Mouse (Mus musculus) G1E (cell line): ENCODE data around the gene Nkx1-2. TPM values are rescaled to one million over a fixed set of nuclear protein-coding genes. Genes with fewer than 3 reads are reported as not detected.

Experiments used
- ATAC-seq: 2 replicates; pipeline ENCODE4 v1.8.0; 2016; ENCODE audit warnings: mild to moderate bottlenecking; ENCODE audit not compliant: insufficient number of reproducible peaks, poor library complexity, low FRiP score, severe bottlenecking; ENCODE audit errors: extremely low read depth
- DNase-seq: peaks from one replicate; pipeline ENCODE4 v3.0.0; 2012; ENCODE audit warnings: low spot score
- H3K27me3 ChIP-seq: 2 replicates; pipeline ENCODE4 v1.6.1; 2012; ENCODE audit warnings: mild to moderate bottlenecking, low read length, inconsistent platforms; ENCODE audit not compliant: insufficient read depth
- H3K36me3 ChIP-seq: replicated peaks from 2 replicates; pipeline ENCODE3; 2012; ENCODE audit warnings: mild to moderate bottlenecking, inconsistent platforms
- H3K4me1 ChIP-seq: 2 replicates; pipeline ENCODE4 v1.6.1; 2012; ENCODE audit warnings: low read depth, low read length, inconsistent platforms, mixed read lengths; ENCODE audit not compliant: insufficient read depth
- H3K4me3 ChIP-seq: 2 replicates; pipeline ENCODE4 v1.5.1; 2012; ENCODE audit warnings: low read depth, mild to moderate bottlenecking, inconsistent platforms, low read length, moderate library complexity, mixed read lengths
- H3K9me3 ChIP-seq: replicated peaks from 2 replicates; pipeline ENCODE4 v1.6.1; 2012; ENCODE audit warnings: inconsistent platforms
- CTCF ChIP-seq: IDR thresholded peaks from 2 replicates; pipeline ENCODE4 v1.5.1; 2012; ENCODE audit warnings: low read depth, low read length, inconsistent platforms, mixed read lengths
- GATA1 ChIP-seq: IDR thresholded peaks from 2 replicates; pipeline ENCODE4 v1.6.1; 2012; ENCODE audit warnings: borderline replicate concordance, low read length, inconsistent platforms, mixed read lengths
- GATA2 ChIP-seq: IDR thresholded peaks from 2 replicates; pipeline ENCODE4 v1.6.1; 2012; ENCODE audit warnings: low read depth, low read length, inconsistent platforms, borderline replicate concordance
- POLR2AphosphoS5 ChIP-seq: IDR thresholded peaks from 2 replicates; pipeline ENCODE4 v1.6.1; 2012; ENCODE audit warnings: low read depth, low read length, inconsistent platforms; ENCODE audit not compliant: insufficient replicate concordance
- TAL1 ChIP-seq: conservative IDR thresholded peaks from 2 replicates; pipeline ENCODE4 v1.6.1; 2012; ENCODE audit warnings: low read depth, low read length, inconsistent platforms, mixed read lengths
- polyA plus RNA-seq: library from polyadenylated mRNA; stranded (reverse); fragments of >175 nt; gene quantifications from 2 replicates; pipeline ENCODE4 v1.2.3, GENCODE M21; 2012
- total RNA-seq, 2 experiments: library from RNA; stranded (forward) in 1 of 2; stranded (reverse) in 1 of 2; fragments of 200-1000 nt in 1 of 2; fragments of >200 nt in 1 of 2; fragmentation: Nextera tagmentation in 1 of 2; gene quantifications; 2 replicates each; pipeline ENCODE4 v1.2.3; 2014 to 2017

Gene Nkx1-2
- total and polyA plus RNA-seq, 3 experiments, result 0.11 TPM; not detected in 2

GRCm38 (mm10) chr7:132638446-132639087 lies 39.1 kb upstream of the Nkx1-2 start:
- peaks cover 25% of the 10 kb centered on the region for H3K27me3 ChIP-seq
- H3K9me3 ChIP-seq, result no peaks in the 10 kb centered on the region
- H3K4me3 ChIP-seq, result no peak overlapping the region
- no peaks in the 10 kb centered on the region for H3K4me1 ChIP-seq
- peak; percentile 56 for DNase-seq
- TF ChIP-seq GATA1, result no peak
- TF ChIP-seq POLR2AphosphoS5, result no peak
- TF ChIP-seq TAL1, result no peak
- no peak for TF ChIP-seq CTCF
- TF ChIP-seq GATA2, result no peak
- peak; percentile 22; the same call in 1 of the 2 replicates for ATAC-seq
- no peaks in the 10 kb centered on the region for H3K36me3 ChIP-seq

- ATAC-seq (no peak), DNase-seq (no peak)
- no peaks in the 10 kb centered on the region for H3K4me1 ChIP-seq
- H3K27me3 ChIP-seq, result peaks cover 18% of the 10 kb centered on the region
- no peaks in the 10 kb centered on the region for H3K36me3 ChIP-seq
- no peak overlapping the region for H3K4me3 ChIP-seq
- TF ChIP-seq GATA2, result no peak
- no peak for TF ChIP-seq CTCF
- no peak for TF ChIP-seq GATA1
- no peak for TF ChIP-seq POLR2AphosphoS5
- no peak for TF ChIP-seq TAL1
- no peaks in the 10 kb centered on the region for H3K9me3 ChIP-seq
These were observed 37.9 kb upstream of the Nkx1-2 start for GRCm38 (mm10) chr7:132637292-132637691.

DNA sequence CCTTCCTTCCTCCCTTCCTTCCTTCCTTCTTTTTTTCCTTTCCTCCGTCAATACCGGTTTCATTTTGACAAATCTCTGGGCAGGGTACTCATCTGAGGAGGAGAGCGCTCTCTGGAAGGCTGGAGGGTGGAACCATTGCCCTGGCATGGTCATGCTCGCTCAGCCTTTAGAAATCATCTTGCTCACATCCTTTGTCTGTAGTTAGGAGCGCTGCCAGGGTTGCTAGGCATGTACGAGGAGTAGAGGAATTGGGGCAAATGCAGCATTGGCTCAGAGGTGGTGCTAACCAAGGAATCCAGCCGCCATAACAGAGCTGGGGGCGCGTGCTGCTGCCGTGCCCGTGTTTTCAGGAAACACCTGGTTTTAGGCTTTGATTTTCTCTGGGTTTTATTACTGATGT lies 31.9 kb upstream of the Nkx1-2 start:
- no peak overlapping the region for H3K4me3 ChIP-seq
- no peaks in the 10 kb centered on the region for H3K36me3 ChIP-seq
- peaks cover 20% of the 10 kb centered on the region for H3K27me3 ChIP-seq
- no peak for ATAC-seq
- no peak for DNase-seq
- no peaks in the 10 kb centered on the region for H3K4me1 ChIP-seq
- no peaks in the 10 kb centered on the region for H3K9me3 ChIP-seq
- no peak for TF ChIP-seq TAL1
- TF ChIP-seq GATA2, result no peak
- TF ChIP-seq CTCF, result no peak
- no peak for TF ChIP-seq POLR2AphosphoS5
- TF ChIP-seq GATA1, result no peak

- ATAC-seq, result no peak
- Histone ChIP-seq H3K4me1 (no peaks in the 10 kb centered on the region), H3K4me3 (no peak overlapping the region)
These were observed 28.0 kb upstream of the Nkx1-2 start for GRCm38 (mm10) chr7:132627448-132627847.

DNA sequence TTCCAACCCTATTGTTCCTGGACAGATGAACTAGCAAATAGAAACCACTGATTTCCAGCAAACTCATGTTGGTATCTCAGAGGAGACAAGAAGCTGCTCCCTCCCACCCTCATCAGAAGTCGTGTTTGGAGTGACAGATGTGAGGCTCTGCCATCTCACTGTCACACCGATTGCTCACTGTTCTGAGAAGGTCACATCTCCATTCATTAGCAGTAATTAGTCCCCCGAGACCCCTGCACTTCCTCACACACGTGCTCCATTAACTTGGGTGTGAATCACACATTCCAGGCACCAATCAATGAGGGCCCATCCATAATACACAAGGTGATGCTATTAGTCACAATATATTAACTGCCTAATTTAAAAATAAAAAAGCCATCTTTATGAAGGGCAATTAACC lies 26.7 kb upstream of the Nkx1-2 start:
- no peak overlapping the region for H3K4me3 ChIP-seq
- TF ChIP-seq GATA1, result no peak
- no peak for TF ChIP-seq POLR2AphosphoS5
- H3K36me3 ChIP-seq, result no peaks in the 10 kb centered on the region
- H3K4me1 ChIP-seq, result no peaks in the 10 kb centered on the region
- ATAC-seq (no peak), DNase-seq (no peak)
- H3K27me3 ChIP-seq, result peaks cover 26% of the 10 kb centered on the region
- H3K9me3 ChIP-seq, result no peaks in the 10 kb centered on the region

More at GRCm38 (mm10) chr7:132627448-132627847, 28.0 kb upstream of the Nkx1-2 start:
- no peaks in the 10 kb centered on the region for H3K9me3 ChIP-seq
- TF ChIP-seq GATA1 (no peak), GATA2 (no peak), TAL1 (no peak), POLR2AphosphoS5 (no peak), CTCF (no peak)
- peaks cover 29% of the 10 kb centered on the region for H3K27me3 ChIP-seq
- no peak for DNase-seq
- H3K36me3 ChIP-seq, result no peaks in the 10 kb centered on the region

DNA sequence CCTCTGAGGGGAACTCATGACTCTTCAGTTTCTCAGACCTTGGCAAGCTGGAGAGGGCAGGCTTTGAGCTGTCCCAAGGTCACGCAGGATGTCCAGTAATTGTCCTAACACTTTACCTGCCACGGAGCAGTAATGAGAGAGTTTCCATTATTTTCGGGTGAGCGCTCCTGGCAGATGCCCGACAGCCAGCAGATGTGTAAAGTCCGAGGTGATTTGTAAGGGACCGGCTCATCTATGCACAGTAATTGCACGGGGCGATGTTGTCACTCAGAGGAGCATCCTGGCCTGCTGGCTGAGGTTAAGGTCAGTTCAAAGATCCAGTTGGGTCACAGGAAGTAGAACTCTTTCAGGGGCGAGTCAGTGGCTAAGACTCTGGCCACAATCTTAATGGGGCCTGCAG lies 24.7 kb upstream of the Nkx1-2 start:
- no peaks in the 10 kb centered on the region for H3K36me3 ChIP-seq
- TF ChIP-seq GATA2, result no peak
- no peak for TF ChIP-seq POLR2AphosphoS5
- TF ChIP-seq TAL1, result no peak
- no peak for TF ChIP-seq CTCF
- TF ChIP-seq GATA1, result no peak
- peaks cover 29% of the 10 kb centered on the region for H3K27me3 ChIP-seq
- H3K9me3 ChIP-seq, result no peaks in the 10 kb centered on the region
- no peak overlapping the region for H3K4me3 ChIP-seq
- no peaks in the 10 kb centered on the region for H3K4me1 ChIP-seq
- DNase-seq, result no peak
- ATAC-seq, result no peak
